Mouse (Mus musculus): Measurements from ENCODE around the gene Cdipt. TPM values are rescaled to one million over a fixed set of nuclear protein-coding genes. Genes with fewer than 3 reads are reported as not detected.

Gene Cdipt
- polyA plus RNA-seq, 1 experiment from 2014 or later, result 71.8 TPM

- Histone ChIP-seq H3K4me3 (ENCODE audit: inconsistent target) (0 out of 2 replicates have a peak overlapping the region, but pooled peaks have one; percentile 88), H3K27ac (0 out of 2 replicates have a peak overlapping the region, but pooled peaks have one; percentile 93), H3K79me2 (ENCODE audit: inconsistent target) (peaks cover 82% of the 10 kb centered on the region), H3K36me3 (ENCODE audit: inconsistent target) (no peaks in the 10 kb centered on the region)
- WGBS (ENCODE audit: missing documents), result 96% methylated on average over 10 of the region's 10 CpGs
These were observed 37.1 kb downstream of the Cdipt start for GRCm38 (mm10) chr7:127012845-127013244.

GRCm38 (mm10) chr7:127013385-127013784, 37.7 kb downstream of the Cdipt start:
- Histone ChIP-seq H3K79me2 (ENCODE audit: inconsistent target) (peaks cover 77% of the 10 kb centered on the region), H3K27ac (peak overlapping the region; percentile 93), H3K36me3 (ENCODE audit: inconsistent target) (no peaks in the 10 kb centered on the region), H3K4me3 (ENCODE audit: inconsistent target) (peak overlapping the region; percentile 88)
- WGBS (ENCODE audit: missing documents), result 87% methylated on average over 6 of the region's 6 CpGs

- no peaks in the 10 kb centered on the region for H3K36me3 ChIP-seq (ENCODE audit: inconsistent target)
- H3K27ac ChIP-seq, result peak within 1 kb of the TSS; percentile 93
- WGBS (ENCODE audit: missing documents), result under 1% methylated on average over 11 of the region's 11 CpGs
- peak within 1 kb of the TSS; percentile 88 for H3K4me3 ChIP-seq (ENCODE audit: inconsistent target)
- peaks cover 67% of the 10 kb centered on the region for H3K79me2 ChIP-seq (ENCODE audit: inconsistent target)
These were observed 38.6 kb downstream of the Cdipt start, which contains the start of gene Mvp for GRCm38 (mm10) chr7:127014320-127014719. Gene Mvp (minus strand): TSS chr7:127014621.

GRCm38 (mm10) chr7:127014993-127015392, 39.3 kb downstream of the Cdipt start:
- H3K27ac ChIP-seq, result peak overlapping the region; percentile 93; the same call in 1 of the 2 replicates
- 95% methylated on average over 12 of the region's 12 CpGs for WGBS (ENCODE audit: missing documents)
- H3K4me3 ChIP-seq (ENCODE audit: inconsistent target), result peak overlapping the region; percentile 88; the same call in 1 of the 2 replicates
- H3K36me3 ChIP-seq (ENCODE audit: inconsistent target), result no peaks in the 10 kb centered on the region
- peaks cover 60% of the 10 kb centered on the region for H3K79me2 ChIP-seq (ENCODE audit: inconsistent target)

GRCm38 (mm10) chr7:127016081-127016480, 40.4 kb downstream of the Cdipt start:
- Histone ChIP-seq H3K4me3 (ENCODE audit: inconsistent target) (peak overlapping the region; percentile 88), H3K36me3 (ENCODE audit: inconsistent target) (no peaks in the 10 kb centered on the region), H3K27ac (peak overlapping the region; percentile 93), H3K79me2 (ENCODE audit: inconsistent target) (peaks cover 50% of the 10 kb centered on the region)
- WGBS (ENCODE audit: missing documents), result 6% methylated on average over 10 of the region's 10 CpGs

GRCm38 (mm10) chr7:127016481-127016485, 40.6 kb downstream of the Cdipt start, which contains the start of gene Pagr1b:
Gene Pagr1b (minus strand): TSS chr7:127016484.
- Histone ChIP-seq H3K79me2 (ENCODE audit: inconsistent target) (peaks cover 48% of the 10 kb centered on the region), H3K4me3 (ENCODE audit: inconsistent target) (peak within 1 kb of the TSS; percentile 88), H3K27ac (peak within 1 kb of the TSS; percentile 93), H3K36me3 (ENCODE audit: inconsistent target) (no peaks in the 10 kb centered on the region)

- under 1% methylated on average over 22 of the region's 22 CpGs for WGBS (ENCODE audit: missing documents)
- H3K27ac ChIP-seq, result peak overlapping the region; percentile 93
These were observed 40.8 kb downstream of the Cdipt start for GRCm38 (mm10) chr7:127016486-127016938.

GRCm38 (mm10) chr7:127016971-127017949, 41.5 kb downstream of the Cdipt start, which contains the start of gene Pagr1a:
Gene Pagr1a (minus strand): TSS chr7:127017352.
- peak within 1 kb of the TSS; percentile 88 for H3K4me3 ChIP-seq (ENCODE audit: inconsistent target)
- H3K79me2 ChIP-seq (ENCODE audit: inconsistent target), result peaks cover 38% of the 10 kb centered on the region
- WGBS (ENCODE audit: missing documents), result 3% methylated on average over 39 of the region's 39 CpGs
- H3K27ac ChIP-seq, result peak within 1 kb of the TSS; percentile 93
- 0 out of 2 replicates have a peak, but pooled peaks cover under 1% of the 10 kb centered on the region for H3K36me3 ChIP-seq (ENCODE audit: inconsistent target)

More at GRCm38 (mm10) chr7:127016486-127016938, 40.8 kb downstream of the Cdipt start:
- H3K36me3 ChIP-seq (ENCODE audit: inconsistent target), result no peaks in the 10 kb centered on the region
- peak overlapping the region; percentile 88 for H3K4me3 ChIP-seq (ENCODE audit: inconsistent target)
- peaks cover 45% of the 10 kb centered on the region for H3K79me2 ChIP-seq (ENCODE audit: inconsistent target)

- Histone ChIP-seq H3K27ac (no peak overlapping the region), H3K4me3 (ENCODE audit: inconsistent target) (no peak overlapping the region), H3K79me2 (ENCODE audit: inconsistent target) (peaks cover 31% of the 10 kb centered on the region), H3K36me3 (ENCODE audit: inconsistent target) (0 out of 2 replicates have a peak, but pooled peaks cover 5% of the 10 kb centered on the region)
- 84% methylated on average over 5 of the region's 6 CpGs for WGBS (ENCODE audit: missing documents)
These were observed 42.2 kb downstream of the Cdipt start for GRCm38 (mm10) chr7:127017950-127018345.

- Histone ChIP-seq H3K36me3 (ENCODE audit: inconsistent target) (0 out of 2 replicates have a peak, but pooled peaks cover 5% of the 10 kb centered on the region), H3K27ac (no peak overlapping the region), H3K4me3 (ENCODE audit: inconsistent target) (no peak overlapping the region), H3K79me2 (ENCODE audit: inconsistent target) (peaks cover 30% of the 10 kb centered on the region)
- WGBS (ENCODE audit: missing documents), result 93% methylated on average over 15 of the region's 15 CpGs
These were observed 42.9 kb downstream of the Cdipt start for GRCm38 (mm10) chr7:127018416-127019305.

- Histone ChIP-seq H3K4me3 (ENCODE audit: inconsistent target) (no peak overlapping the region), H3K36me3 (ENCODE audit: inconsistent target) (0 out of 2 replicates have a peak, but pooled peaks cover 5% of the 10 kb centered on the region), H3K79me2 (ENCODE audit: inconsistent target) (peaks cover 30% of the 10 kb centered on the region), H3K27ac (no peak overlapping the region)
- 84% methylated on average over 14 of the region's 14 CpGs for WGBS (ENCODE audit: missing documents)
These were observed 43.7 kb downstream of the Cdipt start for GRCm38 (mm10) chr7:127019306-127019960.

GRCm38 (mm10) chr7:127020031-127020430, 44.3 kb downstream of the Cdipt start:
- peaks cover 30% of the 10 kb centered on the region for H3K79me2 ChIP-seq (ENCODE audit: inconsistent target)
- no peak overlapping the region for H3K4me3 ChIP-seq (ENCODE audit: inconsistent target)
- 92% methylated on average over 3 of the region's 3 CpGs for WGBS (ENCODE audit: missing documents)
- no peak overlapping the region for H3K27ac ChIP-seq
- 0 out of 2 replicates have a peak, but pooled peaks cover 5% of the 10 kb centered on the region for H3K36me3 ChIP-seq (ENCODE audit: inconsistent target)

- WGBS (ENCODE audit: missing documents), result 78% methylated on average over 5 of the region's 5 CpGs
- Histone ChIP-seq H3K4me3 (ENCODE audit: inconsistent target) (no peak overlapping the region), H3K27ac (no peak overlapping the region)
These were observed 44.8 kb downstream of the Cdipt start for GRCm38 (mm10) chr7:127020491-127020890.

More at GRCm38 (mm10) chr7:127020491-127020890, 44.8 kb downstream of the Cdipt start:
- 0 out of 2 replicates have a peak, but pooled peaks cover 5% of the 10 kb centered on the region for H3K36me3 ChIP-seq (ENCODE audit: inconsistent target)
- H3K79me2 ChIP-seq (ENCODE audit: inconsistent target), result peaks cover 28% of the 10 kb centered on the region

Data from macrophage (primary cell).